Mouse (Mus musculus) spleen, postnatal 4 days (tissue): ENCODE results near the gene Arpc5l.
"Not testable (repeated sequence)": the region's sequence is repeated elsewhere in the genome, so short reads cannot be mapped to it uniquely, and the experiment has no call there.

Experiments
- DNase-seq, 2 experiments: peaks; one replicate each; pipeline ENCODE4 v3.0.0; 2022; ENCODE audit warnings: low spot score in 2 of 2

Arpc5l gene

GRCm38 (mm10) chr2:38999910-39000586, 5.1 kb upstream of the Arpc5l start:
- no peak for DNase-seq

- no peak for DNase-seq
Observed at GRCm38 (mm10) chr2:39000587-39000919, 4.6 kb upstream of the Arpc5l start.

DNA sequence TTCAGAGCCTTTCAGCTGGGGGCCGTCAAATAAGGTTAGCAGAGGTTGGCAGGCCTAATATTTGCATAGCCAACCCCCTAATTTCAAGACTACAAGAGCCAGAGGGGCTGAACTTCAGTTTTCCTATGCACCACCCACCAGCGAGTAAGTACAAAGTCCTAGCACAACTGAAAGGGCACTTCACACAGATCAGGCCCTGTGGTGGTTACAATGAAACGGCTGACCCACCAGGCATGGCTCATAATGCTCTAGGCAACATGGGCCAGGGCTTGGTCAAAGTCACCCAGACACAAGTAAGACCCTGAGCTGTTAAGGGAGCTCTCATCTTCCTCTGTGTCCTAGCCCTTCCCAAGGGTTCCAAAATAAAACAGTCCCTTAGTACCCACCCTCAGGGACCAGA, 3.3 kb upstream of the Arpc5l start:
- DNase-seq, result no peak

GRCm38 (mm10) chr2:39003106-39003505, 2.0 kb upstream of the Arpc5l start:
- no peak for DNase-seq

DNA sequence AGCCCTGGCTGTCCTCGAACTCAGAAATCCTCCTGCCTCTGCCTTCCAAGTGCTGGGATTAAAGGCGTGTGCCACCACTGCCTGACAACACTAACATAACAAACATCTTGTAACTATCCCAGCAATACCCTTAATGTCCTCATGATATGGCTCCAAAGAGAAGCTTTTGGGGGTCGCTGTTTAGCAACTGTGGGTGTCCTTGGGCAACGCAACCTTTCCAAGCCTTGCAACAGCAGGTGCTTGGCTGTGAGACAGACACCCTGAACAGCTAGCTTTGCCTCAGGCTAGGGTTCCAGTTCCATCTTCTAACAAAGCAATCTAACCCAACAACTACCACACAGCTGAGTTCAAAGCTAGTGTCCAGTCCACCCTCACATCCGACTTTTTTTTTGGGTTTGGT, 1.6 kb upstream of the Arpc5l start:
- no peak for DNase-seq

DNA sequence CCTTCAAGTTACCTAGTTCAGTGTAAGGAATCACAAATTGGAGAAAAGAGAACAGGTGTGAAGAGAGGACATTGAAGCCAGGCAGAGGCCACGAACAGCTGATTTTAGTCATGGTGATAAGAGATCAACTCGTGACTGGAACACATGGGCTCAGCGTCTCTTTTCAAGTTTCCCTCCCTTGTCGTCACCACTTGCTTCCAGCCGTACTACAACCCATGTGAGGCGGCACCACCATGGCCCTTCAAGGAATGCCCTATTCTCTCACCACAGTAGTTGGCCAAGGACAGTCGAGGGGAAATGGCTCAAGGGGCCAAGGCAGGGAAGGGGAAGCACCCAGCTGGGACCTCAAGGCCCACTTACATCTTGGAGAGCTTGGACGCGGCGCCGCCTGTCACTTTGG, 776 bp upstream of the Arpc5l start:
- peak in 1 of 2 experiments; percentile 39 for DNase-seq

DNA sequence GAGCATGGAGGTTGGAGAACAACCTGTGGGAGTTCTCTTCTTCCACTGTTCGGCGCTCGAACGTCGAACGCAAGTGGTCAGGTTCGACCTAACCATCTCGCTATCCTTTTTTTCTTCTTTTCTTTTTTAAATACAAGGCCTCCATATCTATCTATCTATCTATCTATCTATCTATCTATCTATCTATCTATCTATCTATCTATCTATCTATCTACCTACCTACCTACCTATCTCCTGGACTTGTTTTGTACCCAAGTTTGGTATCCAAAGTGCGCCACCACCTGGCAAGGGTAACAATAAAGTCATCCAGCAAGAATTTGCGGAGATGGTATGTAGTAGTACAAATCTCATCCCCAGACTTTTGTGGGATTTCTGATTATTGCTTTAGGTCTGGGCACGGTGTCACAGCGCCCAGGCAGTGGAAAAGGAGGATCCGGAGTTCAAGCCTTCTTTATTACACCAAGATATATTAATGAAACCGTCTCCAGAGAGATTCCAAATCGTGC, 479 bp downstream of the Arpc5l start, which contains the start of gene Rpl35:
TSS of gene Rpl35 (minus strand) at position 51 of the 506 bp plus-strand sequence.
- DNase-seq, result peak; percentile 65 to 81

- DNase-seq, result no peak
Observed at GRCm38 (mm10) chr2:39006149-39006730, 1.1 kb downstream of the Arpc5l start.

DNA sequence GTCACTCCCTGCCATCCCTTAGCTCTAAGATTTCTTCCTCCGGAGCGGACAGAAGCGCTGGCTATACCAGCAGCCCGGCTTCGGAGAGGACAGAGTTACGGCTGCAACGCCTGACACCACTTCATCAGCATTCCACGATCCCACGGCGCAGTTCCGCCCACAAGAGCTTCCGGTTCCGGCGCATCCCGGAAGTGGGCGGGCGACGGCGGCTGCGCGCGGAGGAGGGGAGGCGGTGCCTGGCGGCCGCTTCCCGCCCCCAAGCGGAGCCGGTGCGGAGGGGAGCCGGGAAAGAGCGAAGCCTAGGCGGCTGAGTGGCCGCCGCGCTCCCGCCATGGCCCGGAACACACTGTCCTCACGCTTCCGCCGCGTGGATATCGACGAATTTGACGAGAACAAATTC, 2.7 kb downstream of the Arpc5l start:
- DNase-seq, result peak; percentile 94 to 96

DNA sequence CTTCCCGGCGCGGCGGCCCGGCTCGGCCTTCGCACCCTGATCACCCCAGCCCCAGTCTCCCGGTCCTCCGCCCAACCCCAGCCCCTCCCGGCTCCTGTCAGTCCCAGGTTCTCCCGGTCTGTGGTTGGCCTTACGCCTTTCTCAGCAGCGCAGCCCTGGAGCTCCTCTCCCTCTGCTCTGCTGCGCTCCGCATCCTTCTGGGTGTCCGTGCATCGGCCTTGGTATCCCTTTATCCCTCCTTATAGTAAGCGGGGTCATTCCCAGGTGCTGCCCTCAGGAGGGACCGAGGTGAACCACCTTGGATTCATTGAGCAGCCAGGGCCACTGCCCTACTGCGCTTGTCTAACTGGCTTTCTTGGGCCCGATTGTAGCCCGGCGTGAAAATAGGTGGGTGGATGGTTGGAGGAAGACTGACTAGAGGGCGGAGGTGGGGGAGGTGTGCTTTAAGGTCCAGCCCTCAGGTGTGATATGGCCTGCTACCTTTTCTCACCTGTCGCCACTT, 3.3 kb downstream of the Arpc5l start:
- peak in 1 of 2 experiments; percentile 41 for DNase-seq

DNA sequence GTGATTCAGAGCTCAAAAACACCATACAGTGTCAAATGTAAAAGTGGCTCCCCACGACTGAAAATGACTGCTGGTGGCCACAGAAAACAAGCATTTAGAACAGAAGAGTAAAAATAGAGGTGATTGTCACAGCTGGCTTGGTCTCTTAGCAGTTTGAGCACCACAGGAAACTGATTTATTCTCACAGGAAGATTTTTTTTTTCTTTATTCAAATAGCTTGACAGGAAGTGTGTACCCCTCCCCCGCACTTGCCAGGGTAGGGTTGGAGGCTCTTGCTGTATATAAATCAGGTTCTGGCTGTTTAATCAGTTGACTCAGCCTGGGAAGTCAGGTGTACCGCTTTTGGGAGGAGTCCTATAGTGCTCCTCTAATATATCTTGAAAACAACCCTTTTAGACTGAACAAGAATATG, 3.8 kb downstream of the Arpc5l start:
- peak in 1 of 2 experiments; percentile 65 for DNase-seq

DNA sequence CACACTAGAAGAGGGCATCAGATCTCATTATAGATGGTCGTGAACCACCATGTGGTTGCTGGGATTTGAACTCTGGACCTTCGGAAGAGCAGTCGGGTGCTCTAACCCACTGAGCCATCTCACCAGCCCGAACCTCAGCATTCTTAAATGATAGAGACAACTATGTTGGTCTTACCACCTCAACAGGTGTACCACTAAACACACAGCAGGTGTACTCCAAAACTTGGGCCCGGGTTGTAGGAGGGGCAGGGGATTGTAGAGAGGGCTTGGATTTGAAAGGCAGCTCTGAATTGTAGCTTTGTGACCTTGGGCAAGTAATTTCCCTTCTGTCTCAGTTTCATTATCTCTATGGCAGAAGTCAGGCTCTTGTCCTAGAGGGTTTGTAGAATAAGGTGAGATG, 5.0 kb downstream of the Arpc5l start:
- DNase-seq, result not testable (repeated sequence)

- DNase-seq, result no peak
Observed at GRCm38 (mm10) chr2:39011264-39011663, 6.1 kb downstream of the Arpc5l start.

GRCm38 (mm10) chr2:39011971-39012370, 6.8 kb downstream of the Arpc5l start:
- DNase-seq, result no peak

GRCm38 (mm10) chr2:39012768-39013279, 7.7 kb downstream of the Arpc5l start:
- DNase-seq, result no peak

- DNase-seq, result no peak
Observed at GRCm38 (mm10) chr2:39016581-39016980, 11.4 kb downstream of the Arpc5l start.

DNA sequence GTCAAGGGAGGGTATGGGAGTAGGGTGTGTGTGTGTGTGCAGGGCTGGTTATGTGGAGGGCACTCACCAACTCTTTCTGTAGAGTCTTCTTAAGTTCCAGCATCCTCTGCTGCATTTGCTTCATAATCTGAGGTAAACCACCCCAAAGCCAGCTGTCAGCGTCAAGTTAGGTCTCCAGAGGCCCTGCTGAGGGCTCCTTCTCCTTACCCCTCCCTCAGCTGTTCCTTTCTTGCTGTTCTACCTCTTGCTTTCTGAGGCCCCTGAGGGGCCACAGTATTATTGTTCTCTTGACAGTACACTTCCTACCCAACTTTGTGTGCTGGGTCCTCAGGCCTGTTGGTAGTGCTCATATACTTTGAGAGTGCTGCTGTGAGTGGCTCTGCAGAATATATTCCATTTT, 14.9 kb downstream of the Arpc5l start:
- no peak for DNase-seq

GRCm38 (mm10) chr2:39031611-39032010, 26.5 kb downstream of the Arpc5l start:
- DNase-seq, result no peak

DNA sequence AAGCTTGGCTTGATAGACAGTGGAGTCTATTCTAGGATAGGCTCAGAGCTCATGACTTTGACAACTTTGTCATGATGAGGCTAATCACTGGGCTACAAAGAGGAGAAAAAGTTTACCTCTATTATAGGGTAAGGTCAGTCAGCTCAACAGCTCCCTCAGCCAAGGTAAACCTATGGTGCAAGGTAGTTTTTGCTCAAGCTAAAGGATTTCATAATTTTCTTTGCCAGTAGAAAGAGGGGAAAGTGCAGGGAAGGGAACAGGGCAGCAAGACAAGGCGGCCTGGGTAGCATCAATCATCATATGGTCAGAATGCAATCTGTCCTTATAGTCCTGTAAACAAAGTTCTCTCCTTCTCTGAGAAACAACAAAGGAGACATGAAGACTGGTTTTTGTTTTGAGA, 35.1 kb downstream of the Arpc5l start:
- DNase-seq, result no peak

DNA sequence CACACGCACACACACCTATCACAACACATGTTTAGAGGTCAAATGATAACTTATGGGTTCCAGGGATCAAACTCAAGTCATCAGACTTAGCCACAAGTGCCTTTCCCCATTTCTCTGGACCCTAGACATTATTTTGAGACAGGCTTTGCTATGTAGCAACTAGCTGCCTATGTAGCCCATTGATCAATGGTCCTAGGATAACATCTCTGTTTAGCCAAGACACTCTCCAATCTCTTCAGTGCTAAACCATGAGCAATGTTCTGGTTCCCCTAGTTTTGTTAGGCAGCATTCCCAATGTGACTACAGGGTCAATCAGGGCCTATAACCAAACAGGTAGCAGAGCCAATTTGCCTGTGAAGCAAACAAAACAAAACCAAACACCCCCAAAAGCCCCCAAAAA, 43.4 kb downstream of the Arpc5l start:
- no peak for DNase-seq

DNA sequence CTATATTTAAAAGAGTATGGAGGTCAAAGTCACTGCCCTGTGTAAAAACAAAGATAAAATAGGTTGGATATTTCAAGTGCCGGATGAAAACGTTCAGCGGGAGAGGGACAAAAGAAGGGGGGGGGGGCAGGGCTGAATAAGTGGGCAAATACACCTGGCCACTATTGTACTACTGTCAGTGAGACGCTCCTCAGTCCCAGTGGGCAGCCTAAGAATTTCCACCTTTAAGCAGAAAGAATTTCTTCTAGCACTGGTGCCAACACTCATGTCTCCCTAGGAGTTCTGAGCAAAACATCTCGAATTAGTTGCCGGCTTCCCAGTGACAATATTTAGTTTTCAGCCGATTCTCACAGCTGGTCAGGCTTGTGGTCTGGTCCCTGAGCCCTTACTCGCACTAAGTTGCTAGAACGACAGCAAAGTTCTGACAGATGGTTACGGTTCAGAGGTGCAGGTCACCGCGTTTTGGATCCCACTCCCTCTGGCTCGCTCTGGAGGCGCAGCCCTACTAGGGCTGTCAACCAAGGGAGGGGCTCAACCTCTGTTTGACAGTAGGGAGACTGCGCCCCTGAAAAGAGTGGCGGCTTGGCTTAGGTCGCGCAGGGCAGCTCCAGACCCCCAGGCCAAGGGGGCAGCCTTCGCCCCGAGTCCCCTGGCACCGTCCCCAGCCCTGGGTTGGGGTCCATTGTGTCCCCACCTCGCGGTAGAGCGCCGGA, 59.7 kb downstream of the Arpc5l start:
- DNase-seq, result no peak
